Mouse (Mus musculus) limb, embryonic 15.5 days (tissue): ENCODE data around the gene Ank3. TPM values are rescaled to one million over a fixed set of nuclear protein-coding genes. Genes with fewer than 3 reads are reported as not detected.

Experiments
- ATAC-seq: fragments of 200-750 bp; cut with Nextera tagmentation; 2 replicates; pipeline ENCODE4 v1.8.0; 2017; ENCODE audit warnings: low read depth, moderate TSS enrichment; ENCODE audit not compliant: insufficient number of reproducible peaks, low FRiP score, low TSS enrichment
- H3K27ac ChIP-seq: fragments of 300-500 bp; sonication (generic); 2 replicates; pipeline ENCODE4 v1.5.1; 2015; ENCODE audit warnings: moderate library complexity, mild to moderate bottlenecking, inconsistent platforms
- H3K27me3 ChIP-seq: fragments of 300-500 bp; sonication (generic); 2 replicates; pipeline ENCODE4 v1.6.1; 2015; ENCODE audit warnings: inconsistent platforms
- H3K36me3 ChIP-seq: fragments of 300-500 bp; sonication (generic); 2 replicates; pipeline ENCODE4 v1.6.1; 2015; ENCODE audit warnings: inconsistent platforms
- H3K4me1 ChIP-seq: fragments of 300-500 bp; sonication (generic); 2 replicates; pipeline ENCODE4 v1.6.1; 2015; ENCODE audit warnings: inconsistent platforms
- H3K4me2 ChIP-seq: fragments of 300-500 bp; sonication (generic); 2 replicates; pipeline ENCODE4 v1.6.1; 2015; ENCODE audit warnings: mild to moderate bottlenecking, inconsistent platforms
- H3K4me3 ChIP-seq: fragments of 300-500 bp; sonication (generic); 2 replicates; pipeline ENCODE4 v1.5.1; 2015; ENCODE audit warnings: mild to moderate bottlenecking, inconsistent platforms
- H3K9ac ChIP-seq: fragments of 300-500 bp; sonication (generic); 2 replicates; pipeline ENCODE4 v1.6.1; 2015; ENCODE audit warnings: inconsistent platforms
- H3K9me3 ChIP-seq: fragments of 300-500 bp; sonication (generic); 2 replicates; pipeline ENCODE4 v1.6.1; 2016; ENCODE audit warnings: inconsistent platforms
- WGBS: fragments of 180-500 bp; shearing (Covaris S2); methylation state at CpG from one replicate; pipeline ENCODE4 v1.1.7; 2015; 5-methylcytosine and 5-hydroxymethylcytosine counted together
- polyA plus RNA-seq: library from polyadenylated mRNA; unstranded; fragments of >200 nt; fragmentation: Nextera tagmentation; extraction: Ambion mirVana; gene quantifications from 2 replicates; pipeline ENCODE4 v1.2.1, GENCODE M21; 2015

Gene Ank3
- polyA plus RNA-seq, 1 experiment from 2014 or later = 29.1 TPM

DNA sequence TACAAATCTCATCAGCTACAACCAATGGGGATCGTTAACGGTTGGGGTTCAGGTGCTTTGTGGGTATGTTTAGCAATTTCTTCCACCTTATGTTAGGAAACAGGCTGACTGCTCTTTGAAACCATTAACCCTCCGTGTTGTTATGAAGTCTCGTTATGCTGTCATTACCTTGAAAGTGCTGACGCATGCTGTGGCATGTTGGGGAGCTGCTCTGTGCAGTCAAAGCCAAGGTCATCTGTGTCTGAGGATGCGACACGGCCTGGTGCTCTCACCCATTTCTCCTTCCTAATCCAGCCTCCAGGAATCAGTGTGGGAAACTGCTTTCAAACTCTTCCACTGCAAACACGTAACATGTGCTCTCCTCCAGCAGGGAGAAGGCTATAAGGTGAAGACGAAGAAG, 616.6 kb downstream of the Ank3 start:
- peaks cover 4% of the 10 kb centered on the region; the same call in 1 of the 2 replicates for H3K36me3 ChIP-seq
- no peaks in the 10 kb centered on the region for H3K9me3 ChIP-seq
- no peak overlapping the region for H3K27ac ChIP-seq
- no peak for ATAC-seq
- WGBS = 75% methylated on average over 9 of the region's 9 CpGs
- H3K4me1 ChIP-seq = peaks cover 3% of the 10 kb centered on the region; the same call in 1 of the 2 replicates
- no peak overlapping the region for H3K4me2 ChIP-seq
- no peak overlapping the region for H3K4me3 ChIP-seq
- H3K9ac ChIP-seq = no peak overlapping the region
- H3K27me3 ChIP-seq = no peaks in the 10 kb centered on the region

DNA sequence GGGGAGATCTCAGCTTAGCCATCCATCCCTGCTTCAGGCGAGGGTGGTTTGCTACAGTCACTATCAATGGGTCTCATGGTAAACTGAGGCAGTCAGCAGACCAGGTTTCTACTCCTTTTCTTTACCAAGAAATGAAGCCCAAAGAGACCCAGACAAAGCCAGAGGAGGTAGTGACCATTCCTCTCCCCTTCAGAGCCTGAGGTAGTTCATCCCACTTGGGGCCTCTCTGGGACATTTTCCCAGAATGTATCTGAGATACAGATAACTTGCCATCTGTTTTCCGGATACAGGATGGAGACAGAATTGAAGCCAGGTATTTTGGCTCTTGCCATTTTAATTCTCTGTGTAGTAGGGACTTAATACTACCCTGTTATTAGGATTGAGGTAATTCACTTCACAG, 620.1 kb downstream of the Ank3 start:
- Histone ChIP-seq H3K27ac (no peak overlapping the region), H3K9me3 (no peaks in the 10 kb centered on the region), H3K9ac (no peak overlapping the region), H3K27me3 (no peaks in the 10 kb centered on the region), H3K4me1 (0 out of 2 replicates have a peak, but pooled peaks cover 3% of the 10 kb centered on the region), H3K4me3 (no peak overlapping the region), H3K4me2 (no peak overlapping the region), H3K36me3 (peaks cover 8% of the 10 kb centered on the region; the same call in 1 of the 2 replicates)
- ATAC-seq = no peak
- 66% methylated on average over 2 of the region's 2 CpGs for WGBS

DNA sequence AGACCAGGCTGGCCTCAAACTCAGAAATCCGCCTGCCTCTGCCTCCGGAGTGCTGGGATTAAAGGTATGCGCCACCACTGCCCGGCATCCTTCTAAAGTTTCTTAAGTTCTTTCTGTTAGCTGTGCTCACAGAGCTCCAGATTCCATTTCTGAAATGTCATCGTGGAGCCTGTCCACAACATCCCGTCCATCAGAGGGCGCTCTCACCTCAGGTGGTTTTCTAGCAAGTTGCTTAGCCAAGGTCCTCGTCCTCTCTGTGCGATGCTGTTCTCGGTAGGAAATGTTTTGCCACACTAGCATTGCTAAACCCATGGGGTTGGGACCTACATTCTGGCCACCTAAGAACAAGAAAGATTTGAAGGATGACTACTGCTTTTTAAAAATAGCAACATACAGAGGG, 623.1 kb downstream of the Ank3 start:
- Histone ChIP-seq H3K9ac (no peak overlapping the region), H3K27me3 (no peaks in the 10 kb centered on the region), H3K9me3 (no peaks in the 10 kb centered on the region), H3K4me3 (no peak overlapping the region), H3K4me2 (no peak overlapping the region), H3K36me3 (peaks cover 4% of the 10 kb centered on the region; the same call in 1 of the 2 replicates), H3K27ac (no peak overlapping the region), H3K4me1 (0 out of 2 replicates have a peak, but pooled peaks cover 3% of the 10 kb centered on the region)
- WGBS = 85% methylated on average over 10 of the region's 10 CpGs
- ATAC-seq = no peak

DNA sequence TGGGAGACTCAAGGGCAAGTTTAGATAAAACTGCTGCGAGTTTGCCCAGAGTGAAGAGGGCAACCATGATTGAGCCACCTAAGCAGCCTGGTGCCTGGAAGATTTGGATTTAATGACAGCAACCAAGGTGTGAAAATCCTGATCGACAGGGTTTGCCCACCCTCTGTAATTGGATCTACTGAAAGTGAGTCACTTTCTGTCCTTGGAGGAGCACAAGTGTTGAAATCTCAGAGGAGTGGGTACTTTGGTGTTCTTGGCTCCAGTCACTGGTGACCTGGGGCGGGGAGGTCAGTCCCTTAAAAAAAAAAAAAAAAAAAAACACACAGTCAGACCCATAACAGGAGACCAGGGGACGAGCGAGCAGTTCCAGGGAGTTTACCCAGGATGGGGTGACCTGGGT, 624.0 kb downstream of the Ank3 start:
- no peaks in the 10 kb centered on the region for H3K9me3 ChIP-seq
- H3K9ac ChIP-seq = no peak overlapping the region
- WGBS = 63% methylated on average over 5 of the region's 5 CpGs
- no peaks in the 10 kb centered on the region for H3K27me3 ChIP-seq
- ATAC-seq = no peak
- 0 out of 2 replicates have a peak, but pooled peaks cover 3% of the 10 kb centered on the region for H3K4me1 ChIP-seq
- H3K4me2 ChIP-seq = no peak overlapping the region
- no peak overlapping the region for H3K27ac ChIP-seq
- H3K4me3 ChIP-seq = no peak overlapping the region
- H3K36me3 ChIP-seq = peaks cover 4% of the 10 kb centered on the region; the same call in 1 of the 2 replicates

DNA sequence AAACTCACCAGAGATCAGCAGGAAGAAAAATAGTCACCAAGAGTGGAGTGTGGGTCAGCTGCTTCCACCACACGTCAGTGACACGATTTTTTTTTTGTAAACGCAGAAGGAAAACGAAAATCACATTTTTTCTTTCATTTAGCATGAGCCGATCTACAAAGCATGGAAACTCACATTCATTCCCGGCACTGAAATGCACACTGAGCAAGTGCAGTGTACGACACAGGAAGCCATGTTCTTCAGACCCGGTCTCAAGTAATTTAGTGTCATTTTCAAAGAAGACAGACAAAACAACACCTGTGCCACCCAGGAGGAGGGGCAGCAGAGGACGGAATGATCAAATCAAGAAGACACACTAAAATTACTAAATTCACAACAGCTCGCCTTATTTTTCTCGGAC, 625.3 kb downstream of the Ank3 start:
- Histone ChIP-seq H3K4me3 (no peak overlapping the region), H3K4me1 (no peaks in the 10 kb centered on the region), H3K27me3 (no peaks in the 10 kb centered on the region), H3K36me3 (peaks cover 4% of the 10 kb centered on the region; the same call in 1 of the 2 replicates), H3K27ac (no peak overlapping the region), H3K9me3 (no peaks in the 10 kb centered on the region), H3K4me2 (no peak overlapping the region), H3K9ac (no peak overlapping the region)
- ATAC-seq = no peak
- WGBS = 85% methylated on average over 11 of the region's 11 CpGs

DNA sequence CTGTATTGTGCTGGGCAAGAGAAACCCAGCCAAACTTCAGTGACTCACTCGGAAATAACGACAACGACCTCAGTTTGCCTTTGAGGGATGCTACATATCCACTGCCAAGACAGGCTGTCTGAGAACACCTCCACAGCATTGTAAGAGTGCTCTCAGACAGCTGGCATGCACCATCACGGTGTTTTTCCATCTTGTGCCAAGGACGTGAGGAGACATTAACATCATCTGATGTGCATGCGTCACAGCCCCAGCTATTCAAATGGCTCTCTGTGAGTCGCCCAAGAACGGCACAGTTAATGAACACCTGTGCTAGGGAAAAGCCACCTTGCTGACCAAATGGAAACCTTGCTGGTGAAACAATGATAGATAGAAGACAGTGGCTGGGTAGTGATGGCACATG, 633.4 kb downstream of the Ank3 start:
- Histone ChIP-seq H3K36me3 (no peaks in the 10 kb centered on the region), H3K4me3 (no peak overlapping the region), H3K4me1 (peaks cover 3% of the 10 kb centered on the region; the same call in 1 of the 2 replicates), H3K9ac (no peak overlapping the region), H3K4me2 (no peak overlapping the region), H3K27me3 (no peaks in the 10 kb centered on the region), H3K9me3 (no peaks in the 10 kb centered on the region), H3K27ac (no peak overlapping the region)
- whole genome bisulfite sequencing = 77% methylated on average over 8 of the region's 8 CpGs
- no peak for ATAC-seq

DNA sequence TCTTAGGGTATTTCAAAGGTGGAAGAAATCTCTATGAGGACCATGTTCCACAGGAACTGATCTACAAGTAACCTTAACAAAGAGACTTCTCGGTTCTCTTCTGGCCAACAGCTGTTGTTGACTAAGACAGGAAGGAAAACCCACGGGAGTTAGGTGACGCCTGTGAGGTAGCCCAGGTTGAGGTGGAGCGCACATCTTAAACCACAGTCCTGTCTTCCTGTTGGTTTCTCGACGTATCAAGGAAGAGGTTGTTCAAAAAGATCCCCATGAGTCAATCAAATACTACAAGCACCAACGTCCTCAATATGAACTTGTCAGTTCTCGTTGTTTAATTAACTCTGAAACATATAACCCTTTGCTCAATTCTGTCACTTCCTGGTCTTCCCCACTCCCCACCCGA, 634.4 kb downstream of the Ank3 start:
- Histone ChIP-seq H3K4me3 (no peak overlapping the region), H3K4me2 (no peak overlapping the region), H3K36me3 (no peaks in the 10 kb centered on the region), H3K27me3 (no peaks in the 10 kb centered on the region), H3K9ac (no peak overlapping the region), H3K27ac (no peak overlapping the region), H3K9me3 (no peaks in the 10 kb centered on the region), H3K4me1 (peaks cover 3% of the 10 kb centered on the region; the same call in 1 of the 2 replicates)
- no peak for ATAC-seq
- WGBS = 85% methylated on average over 9 of the region's 9 CpGs

DNA sequence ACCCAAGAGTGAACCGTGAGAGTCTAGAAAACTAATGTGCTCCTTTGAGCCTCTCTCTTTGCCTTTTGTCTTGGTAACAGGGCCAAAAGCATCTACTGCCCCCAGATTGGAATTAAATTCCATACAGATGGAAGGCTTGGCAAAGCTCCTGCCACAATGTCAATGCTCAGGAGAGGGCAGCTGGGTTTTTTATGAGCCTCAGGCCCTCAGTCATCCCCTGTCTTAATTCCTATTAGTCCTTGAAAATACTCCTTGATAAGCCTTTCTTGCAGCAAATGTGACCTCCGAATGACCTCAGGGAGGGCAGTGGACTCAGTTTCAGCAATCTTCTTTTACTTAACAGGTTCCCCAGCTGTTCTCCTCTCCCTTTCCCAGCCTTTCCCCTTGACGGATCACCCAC, 635.3 kb downstream of the Ank3 start:
- no peak for ATAC-seq
- Histone ChIP-seq H3K27me3 (no peaks in the 10 kb centered on the region), H3K4me3 (no peak overlapping the region), H3K9ac (no peak overlapping the region), H3K4me2 (no peak overlapping the region), H3K36me3 (no peaks in the 10 kb centered on the region), H3K9me3 (no peaks in the 10 kb centered on the region), H3K27ac (peak overlapping the region; percentile 14; the same call in 1 of the 2 replicates), H3K4me1 (peaks cover 3% of the 10 kb centered on the region; the same call in 1 of the 2 replicates)
- WGBS = 45% methylated on average over 3 of the region's 3 CpGs

DNA sequence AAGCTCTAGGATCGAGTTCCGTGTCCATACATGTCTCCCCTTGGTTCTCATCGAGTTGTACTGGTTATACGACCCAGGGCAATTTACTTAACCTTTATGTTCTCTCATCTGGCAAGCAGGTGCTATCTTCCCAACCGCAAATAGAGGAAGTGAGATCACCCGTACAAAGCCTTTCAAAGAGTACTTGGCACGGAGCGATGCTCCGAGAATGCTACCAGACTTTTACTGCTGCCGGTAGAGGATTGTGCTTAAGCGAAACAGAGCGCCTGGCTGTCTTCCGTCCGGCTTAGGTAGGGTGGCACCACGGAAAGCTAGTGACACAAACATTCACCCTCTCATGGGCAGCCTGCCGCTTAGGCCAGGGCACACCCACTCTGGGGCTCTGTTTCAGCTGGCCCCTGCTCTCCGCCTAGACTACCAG, 641.3 kb downstream of the Ank3 start:
- ATAC-seq = no peak
- H3K4me3 ChIP-seq = no peak overlapping the region
- 54% methylated on average over 17 of the region's 17 CpGs for WGBS
- H3K9ac ChIP-seq = no peak overlapping the region
- no peak overlapping the region for H3K4me2 ChIP-seq
- H3K9me3 ChIP-seq = no peaks in the 10 kb centered on the region
- no peaks in the 10 kb centered on the region for H3K27me3 ChIP-seq
- H3K36me3 ChIP-seq = no peaks in the 10 kb centered on the region
- peaks cover 4% of the 10 kb centered on the region; the same call in 1 of the 2 replicates for H3K4me1 ChIP-seq
- no peak overlapping the region for H3K27ac ChIP-seq

DNA sequence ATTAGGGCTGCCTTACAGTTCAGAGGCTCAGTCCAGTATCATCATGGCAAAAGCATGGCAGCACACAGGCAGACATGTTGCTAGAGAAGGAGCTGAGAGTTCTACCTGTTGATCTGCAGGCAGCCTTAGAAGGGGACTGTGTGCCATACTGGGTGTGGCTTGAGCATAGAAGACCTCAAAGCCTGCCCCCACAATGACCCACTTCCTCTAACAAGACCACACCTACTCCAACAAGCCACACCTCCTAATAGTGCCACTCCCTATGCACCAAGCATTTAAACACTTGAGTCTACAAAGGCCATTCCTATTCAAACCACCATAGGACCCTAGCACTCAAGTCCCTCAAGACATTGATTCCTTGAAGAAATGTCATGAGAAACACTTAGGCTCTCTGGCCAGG, 643.0 kb downstream of the Ank3 start:
- no peaks in the 10 kb centered on the region for H3K27me3 ChIP-seq
- H3K27ac ChIP-seq = no peak overlapping the region
- no peak overlapping the region for H3K4me2 ChIP-seq
- no peak overlapping the region for H3K4me3 ChIP-seq
- no peaks in the 10 kb centered on the region for H3K9me3 ChIP-seq
- H3K36me3 ChIP-seq = no peaks in the 10 kb centered on the region
- peaks cover 4% of the 10 kb centered on the region; the same call in 1 of the 2 replicates for H3K4me1 ChIP-seq
- H3K9ac ChIP-seq = no peak overlapping the region
- ATAC-seq = no peak

DNA sequence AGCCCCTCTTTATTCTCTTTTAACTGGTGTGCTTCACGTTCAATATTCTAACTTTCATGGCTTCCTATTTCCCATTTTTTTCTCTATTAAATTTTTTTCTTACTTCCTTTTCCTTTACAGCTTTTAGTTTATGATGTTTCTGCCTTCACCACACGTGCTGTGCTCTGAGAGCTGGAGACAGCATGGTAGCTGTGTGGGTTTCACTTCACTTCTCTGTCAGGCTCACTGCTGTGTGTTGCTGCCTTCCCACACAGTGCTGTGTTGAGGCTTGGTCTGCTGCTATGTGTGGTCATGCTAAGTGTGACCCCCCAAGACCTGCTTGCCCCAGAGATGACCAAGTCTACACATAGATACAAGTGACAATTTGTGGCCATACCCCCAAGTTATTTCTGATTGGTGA, 647.1 kb downstream of the Ank3 start:
- H3K4me1 ChIP-seq = no peaks in the 10 kb centered on the region
- 42% methylated on average over 2 of the region's 2 CpGs for WGBS
- H3K27ac ChIP-seq = no peak overlapping the region
- ATAC-seq = no peak
- no peak overlapping the region for H3K4me3 ChIP-seq
- H3K36me3 ChIP-seq = no peaks in the 10 kb centered on the region
- H3K4me2 ChIP-seq = no peak overlapping the region
- H3K27me3 ChIP-seq = no peaks in the 10 kb centered on the region
- H3K9me3 ChIP-seq = no peaks in the 10 kb centered on the region
- no peak overlapping the region for H3K9ac ChIP-seq

DNA sequence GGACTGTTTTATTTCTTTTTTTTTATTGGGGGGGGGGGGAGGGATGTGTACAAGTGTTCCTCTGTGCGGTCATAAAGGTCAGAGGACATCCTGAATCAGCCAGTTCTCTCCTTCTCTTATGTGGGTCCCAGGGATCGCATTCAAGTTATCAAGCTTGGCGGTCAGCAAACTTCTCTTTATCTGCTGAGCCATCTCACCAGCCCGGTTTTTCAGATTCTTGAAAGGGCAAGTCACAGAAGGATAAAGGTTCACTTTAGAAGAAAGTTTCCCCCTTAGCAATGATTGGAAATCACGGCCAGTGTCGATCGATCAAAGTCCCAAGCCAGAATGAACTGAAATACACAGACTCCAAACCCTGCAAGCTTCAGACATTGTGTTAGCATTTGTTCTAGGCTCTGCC, 651.2 kb downstream of the Ank3 start:
- ATAC-seq = no peak
- H3K4me3 ChIP-seq = no peak overlapping the region
- H3K27ac ChIP-seq = no peak overlapping the region
- WGBS = 86% methylated on average over 7 of the region's 7 CpGs
- H3K27me3 ChIP-seq = no peaks in the 10 kb centered on the region
- no peaks in the 10 kb centered on the region for H3K9me3 ChIP-seq
- H3K4me1 ChIP-seq = no peaks in the 10 kb centered on the region
- no peak overlapping the region for H3K9ac ChIP-seq
- H3K4me2 ChIP-seq = no peak overlapping the region
- H3K36me3 ChIP-seq = no peaks in the 10 kb centered on the region

DNA sequence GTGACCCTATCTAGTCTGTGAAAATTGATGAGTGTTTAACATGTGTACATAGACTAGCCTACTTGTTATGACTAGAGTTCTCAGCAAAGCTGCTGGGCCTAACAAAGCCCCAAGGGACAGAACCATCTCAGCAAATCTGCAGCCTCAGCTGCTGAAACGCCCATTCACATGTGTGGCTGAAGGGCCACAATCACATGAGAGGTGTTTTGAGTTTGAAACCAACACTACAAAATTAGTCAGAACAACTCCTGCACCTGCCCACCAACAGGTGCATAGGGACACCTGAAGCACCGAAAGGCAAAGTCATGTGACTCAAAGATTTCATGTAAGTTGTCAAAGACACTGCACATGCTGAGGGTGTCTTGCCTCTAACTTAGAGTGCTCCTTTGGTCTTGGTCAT, 656.7 kb downstream of the Ank3 start:
- H3K9ac ChIP-seq = no peak overlapping the region
- WGBS = 80% methylated on average over 2 of the region's 2 CpGs
- no peak for ATAC-seq
- 0 out of 2 replicates have a peak, but pooled peaks cover 3% of the 10 kb centered on the region for H3K4me1 ChIP-seq
- H3K27ac ChIP-seq = no peak overlapping the region
- H3K27me3 ChIP-seq = no peaks in the 10 kb centered on the region
- no peak overlapping the region for H3K4me2 ChIP-seq
- H3K4me3 ChIP-seq = no peak overlapping the region
- no peaks in the 10 kb centered on the region for H3K9me3 ChIP-seq
- H3K36me3 ChIP-seq = no peaks in the 10 kb centered on the region
